Mouse (Mus musculus): ENCODE data around the gene Ndnf.
A peak's percentile ranks its signal among the peaks of the same experiment; 100 is the strongest.

Ndnf gene

GRCm38 (mm10) chr6:65671451-65671850 lies at the start of gene Ndnf:
Ndnf (plus strand) TSS chr6:65671590.
- peak; percentile 43 for DNase-seq (ENCODE audit: low spot score)

GRCm38 (mm10) chr6:65623016-65623715 lies 48.2 kb upstream of the Ndnf start:
- no peak for DNase-seq (ENCODE audit: low spot score)

- no peak for DNase-seq (ENCODE audit: low spot score)
These were observed 40.8 kb upstream of the Ndnf start for GRCm38 (mm10) chr6:65630578-65630977.

- no peak for DNase-seq (ENCODE audit: low spot score)
These were observed 39.2 kb upstream of the Ndnf start for GRCm38 (mm10) chr6:65632184-65632583.

GRCm38 (mm10) chr6:65642431-65642830 lies 29.0 kb upstream of the Ndnf start:
- no peak for DNase-seq (ENCODE audit: low spot score)

GRCm38 (mm10) chr6:65644110-65644509 lies 27.3 kb upstream of the Ndnf start:
- no peak for DNase-seq (ENCODE audit: low spot score)

GRCm38 (mm10) chr6:65646408-65646807 lies 25.0 kb upstream of the Ndnf start:
- DNase-seq (ENCODE audit: low spot score) = no peak

GRCm38 (mm10) chr6:65647731-65648130 lies 23.7 kb upstream of the Ndnf start:
- no peak for DNase-seq (ENCODE audit: low spot score)

GRCm38 (mm10) chr6:65651376-65651775 lies 20.0 kb upstream of the Ndnf start:
- DNase-seq (ENCODE audit: low spot score) = no peak

GRCm38 (mm10) chr6:65661272-65661671 lies 10.1 kb upstream of the Ndnf start:
- no peak for DNase-seq (ENCODE audit: low spot score)

GRCm38 (mm10) chr6:65662050-65662449 lies 9.3 kb upstream of the Ndnf start:
- no peak for DNase-seq (ENCODE audit: low spot score)

GRCm38 (mm10) chr6:65663990-65664389 lies 7.4 kb upstream of the Ndnf start:
- no peak for DNase-seq (ENCODE audit: low spot score)

GRCm38 (mm10) chr6:65666295-65666694 lies 5.1 kb upstream of the Ndnf start:
- DNase-seq (ENCODE audit: low spot score) = no peak

- DNase-seq (ENCODE audit: low spot score) = no peak
These were observed 1.4 kb upstream of the Ndnf start for GRCm38 (mm10) chr6:65669971-65670370.

- DNase-seq (ENCODE audit: low spot score) = no peak
These were observed 394 bp upstream of the Ndnf start for GRCm38 (mm10) chr6:65670981-65671411.

GRCm38 (mm10) chr6:65672131-65673031 lies 991 bp downstream of the Ndnf start:
- no peak for DNase-seq (ENCODE audit: low spot score)

GRCm38 (mm10) chr6:65693938-65694337 lies 22.5 kb downstream of the Ndnf start:
- no peak for DNase-seq (ENCODE audit: low spot score)

- no peak for DNase-seq (ENCODE audit: low spot score)
These were observed 49.3 kb downstream of the Ndnf start for GRCm38 (mm10) chr6:65720676-65721075.

GRCm38 (mm10) chr6:65725677-65726076 lies 54.3 kb downstream of the Ndnf start:
- no peak for DNase-seq (ENCODE audit: low spot score)

- no peak for DNase-seq (ENCODE audit: low spot score)
These were observed 56.9 kb downstream of the Ndnf start for GRCm38 (mm10) chr6:65728261-65728660.

GRCm38 (mm10) chr6:65739442-65739841 lies 68.1 kb downstream of the Ndnf start:
- DNase-seq (ENCODE audit: low spot score) = no peak

- DNase-seq (ENCODE audit: low spot score) = no peak
These were observed 71.9 kb downstream of the Ndnf start for GRCm38 (mm10) chr6:65743144-65743870.

- no peak for DNase-seq (ENCODE audit: low spot score)
These were observed 72.4 kb downstream of the Ndnf start for GRCm38 (mm10) chr6:65743871-65744202.
